Mouse (Mus musculus): ENCODE data around the gene Nipsnap3b. TPM values are rescaled to one million over a fixed set of nuclear protein-coding genes. Genes with fewer than 3 reads are reported as not detected.

The Nipsnap3b gene
- total RNA-seq, 1 experiment, result 26.1 TPM

GRCm38 (mm10) chr4:52989248-52989647 lies 22.4 kb upstream of the Nipsnap3b start, which contains the start of gene Nipsnap3a:
Gene Nipsnap3a, plus strand, starts transcription at chr4:52989272.
- in situ Hi-C loops (cut with MboI; ENCODE audit: low sequenced_read_pairs in 2 of 2, unreplicated experiment in 2 of 2), result no loop called here
- peak within 1 kb of the TSS; percentile 44 for H3K9ac ChIP-seq (ENCODE audit: insufficient read depth, low read depth, low read length, poor library complexity, severe bottlenecking)
- no peaks in the 10 kb centered on the region for H3K4me1 ChIP-seq (ENCODE audit: control insufficient read depth in 2 of 2, insufficient read depth in 2 of 2, low read length in 2 of 2, poor library complexity in 1 of 2)
- DNase-seq (ENCODE audit: low read depth, low spot score), result peak; percentile 37
- no peaks in the 10 kb centered on the region for H3K9me3 ChIP-seq (ENCODE audit: control insufficient read depth, insufficient read depth, low read depth, low read length)
- H3K27ac ChIP-seq (ENCODE audit: insufficient read depth, low read depth, low read length, poor library complexity, severe bottlenecking), result no peak within 1 kb of the TSS
- no peaks in the 10 kb centered on the region for H3K36me3 ChIP-seq (ENCODE audit: control insufficient read depth, insufficient read depth, low read length, poor library complexity, severe bottlenecking)
- peak within 1 kb of the TSS; percentile 10 to 55; a peak in 3 of 4 replicates for H3K4me3 ChIP-seq (ENCODE audit: insufficient read depth in 1 of 2, low read depth in 1 of 2, low read length in 2 of 2, poor library complexity in 1 of 2, severe bottlenecking in 1 of 2)
- no peak for TF ChIP-seq MAFK (IDR thresholded peaks at IDR 0.05; ENCODE audit: insufficient read depth, low read depth, low read length)
- TF ChIP-seq HCFC1 (IDR thresholded peaks at IDR 0.05; ENCODE audit: borderline replicate concordance, insufficient read depth, low read length), result no peak
- no peak for TF ChIP-seq CHD2 (IDR thresholded peaks at IDR 0.05; ENCODE audit: low read depth, low read length)

- no peaks in the 10 kb centered on the region for H3K36me3 ChIP-seq (ENCODE audit: control insufficient read depth, insufficient read depth, low read length, poor library complexity, severe bottlenecking)
- TF ChIP-seq MAFK (IDR thresholded peaks at IDR 0.05; ENCODE audit: insufficient read depth, low read depth, low read length), result no peak
- no peak overlapping the region for H3K9ac ChIP-seq (ENCODE audit: insufficient read depth, low read depth, low read length, poor library complexity, severe bottlenecking)
- no peaks in the 10 kb centered on the region for H3K4me1 ChIP-seq (ENCODE audit: control insufficient read depth in 2 of 2, insufficient read depth in 2 of 2, low read length in 2 of 2, poor library complexity in 1 of 2)
- no peaks in the 10 kb centered on the region for H3K9me3 ChIP-seq (ENCODE audit: control insufficient read depth, insufficient read depth, low read depth, low read length)
- DNase-seq (ENCODE audit: low read depth, low spot score), result no peak
- no peak overlapping the region for H3K4me3 ChIP-seq (ENCODE audit: insufficient read depth in 1 of 2, low read depth in 1 of 2, low read length in 2 of 2, poor library complexity in 1 of 2, severe bottlenecking in 1 of 2)
- H3K27ac ChIP-seq (ENCODE audit: insufficient read depth, low read depth, low read length, poor library complexity, severe bottlenecking), result no peak overlapping the region
- in situ Hi-C loops (cut with MboI; ENCODE audit: low sequenced_read_pairs in 2 of 2, unreplicated experiment in 2 of 2), result no loop called here
These were observed 12.2 kb upstream of the Nipsnap3b start for GRCm38 (mm10) chr4:52999449-52999848.

GRCm38 (mm10) chr4:53000154-53000553 lies 11.5 kb upstream of the Nipsnap3b start:
- Histone ChIP-seq H3K27ac (ENCODE audit: insufficient read depth, low read depth, low read length, poor library complexity, severe bottlenecking) (no peak overlapping the region), H3K9ac (ENCODE audit: insufficient read depth, low read depth, low read length, poor library complexity, severe bottlenecking) (no peak overlapping the region), H3K4me3 (ENCODE audit: insufficient read depth in 1 of 2, low read depth in 1 of 2, low read length in 2 of 2, poor library complexity in 1 of 2, severe bottlenecking in 1 of 2) (no peak overlapping the region), H3K9me3 (ENCODE audit: control insufficient read depth, insufficient read depth, low read depth, low read length) (no peaks in the 10 kb centered on the region), H3K4me1 (ENCODE audit: control insufficient read depth in 2 of 2, insufficient read depth in 2 of 2, low read length in 2 of 2, poor library complexity in 1 of 2) (no peaks in the 10 kb centered on the region), H3K36me3 (ENCODE audit: control insufficient read depth, insufficient read depth, low read length, poor library complexity, severe bottlenecking) (no peaks in the 10 kb centered on the region)
- DNase-seq (ENCODE audit: low read depth, low spot score), result no peak
- no peak for TF ChIP-seq ZNF384 (IDR thresholded peaks at IDR 0.05; ENCODE audit: low read depth, low read length)
- in situ Hi-C loops (cut with MboI; ENCODE audit: low sequenced_read_pairs in 2 of 2, unreplicated experiment in 2 of 2), result no loop called here

GRCm38 (mm10) chr4:53009183-53009582 lies 2.5 kb upstream of the Nipsnap3b start:
- Histone ChIP-seq H3K9ac (ENCODE audit: insufficient read depth, low read depth, low read length, poor library complexity, severe bottlenecking) (no peak overlapping the region), H3K9me3 (ENCODE audit: control insufficient read depth, insufficient read depth, low read depth, low read length) (no peaks in the 10 kb centered on the region), H3K27ac (ENCODE audit: insufficient read depth, low read depth, low read length, poor library complexity, severe bottlenecking) (no peak overlapping the region), H3K4me1 (ENCODE audit: control insufficient read depth in 2 of 2, insufficient read depth in 2 of 2, low read length in 2 of 2, poor library complexity in 1 of 2) (peaks cover 0 to 3% of the 10 kb centered on the region in 2 experiments; a peak in 2 of 4 replicates), H3K36me3 (ENCODE audit: control insufficient read depth, insufficient read depth, low read length, poor library complexity, severe bottlenecking) (no peaks in the 10 kb centered on the region), H3K4me3 (ENCODE audit: insufficient read depth in 1 of 2, low read depth in 1 of 2, low read length in 2 of 2, poor library complexity in 1 of 2, severe bottlenecking in 1 of 2) (no peak overlapping the region)
- no peak for DNase-seq (ENCODE audit: low read depth, low spot score)
- TF ChIP-seq HCFC1 (IDR thresholded peaks at IDR 0.05; ENCODE audit: borderline replicate concordance, insufficient read depth, low read length) (no peak), MAFK (IDR thresholded peaks at IDR 0.05; ENCODE audit: insufficient read depth, low read depth, low read length) (no peak), ZC3H11A (IDR thresholded peaks at IDR 0.05; ENCODE audit: borderline replicate concordance, low read depth, low read length) (no peak), CHD2 (IDR thresholded peaks at IDR 0.05; ENCODE audit: low read depth, low read length) (no peak), ZNF384 (IDR thresholded peaks at IDR 0.05; ENCODE audit: low read depth, low read length) (no peak)
- in situ Hi-C loops (cut with MboI; ENCODE audit: low sequenced_read_pairs in 2 of 2, unreplicated experiment in 2 of 2), result no loop called here

GRCm38 (mm10) chr4:53009871-53010270 lies 1.8 kb upstream of the Nipsnap3b start:
- H3K36me3 ChIP-seq (ENCODE audit: control insufficient read depth, insufficient read depth, low read length, poor library complexity, severe bottlenecking), result no peaks in the 10 kb centered on the region
- DNase-seq (ENCODE audit: low read depth, low spot score), result no peak
- no peak overlapping the region for H3K27ac ChIP-seq (ENCODE audit: insufficient read depth, low read depth, low read length, poor library complexity, severe bottlenecking)
- no peak overlapping the region for H3K9ac ChIP-seq (ENCODE audit: insufficient read depth, low read depth, low read length, poor library complexity, severe bottlenecking)
- H3K4me3 ChIP-seq (ENCODE audit: insufficient read depth in 1 of 2, low read depth in 1 of 2, low read length in 2 of 2, poor library complexity in 1 of 2, severe bottlenecking in 1 of 2), result no peak overlapping the region
- H3K4me1 ChIP-seq (ENCODE audit: control insufficient read depth in 2 of 2, insufficient read depth in 2 of 2, low read length in 2 of 2, poor library complexity in 1 of 2), result peaks cover 0 to 3% of the 10 kb centered on the region in 2 experiments; a peak in 2 of 4 replicates
- H3K9me3 ChIP-seq (ENCODE audit: control insufficient read depth, insufficient read depth, low read depth, low read length), result no peaks in the 10 kb centered on the region
- TF ChIP-seq ZC3H11A (IDR thresholded peaks at IDR 0.05; ENCODE audit: borderline replicate concordance, low read depth, low read length) (no peak), ZNF384 (IDR thresholded peaks at IDR 0.05; ENCODE audit: low read depth, low read length) (no peak), MAFK (IDR thresholded peaks at IDR 0.05; ENCODE audit: insufficient read depth, low read depth, low read length) (no peak), HCFC1 (IDR thresholded peaks at IDR 0.05; ENCODE audit: borderline replicate concordance, insufficient read depth, low read length) (no peak), CHD2 (IDR thresholded peaks at IDR 0.05; ENCODE audit: low read depth, low read length) (no peak)
- in situ Hi-C loops (cut with MboI; ENCODE audit: low sequenced_read_pairs in 2 of 2, unreplicated experiment in 2 of 2), result no loop called here

Measured in ES-E14 (cell line).